Mouse (Mus musculus): ENCODE results near the gene Zeb2. TPM values are rescaled to one million over a fixed set of nuclear protein-coding genes. Genes with fewer than 3 reads are reported as not detected.

The Zeb2 gene
- polyA plus RNA-seq, 1 experiment from 2014 or later: 57.1 TPM

DNA sequence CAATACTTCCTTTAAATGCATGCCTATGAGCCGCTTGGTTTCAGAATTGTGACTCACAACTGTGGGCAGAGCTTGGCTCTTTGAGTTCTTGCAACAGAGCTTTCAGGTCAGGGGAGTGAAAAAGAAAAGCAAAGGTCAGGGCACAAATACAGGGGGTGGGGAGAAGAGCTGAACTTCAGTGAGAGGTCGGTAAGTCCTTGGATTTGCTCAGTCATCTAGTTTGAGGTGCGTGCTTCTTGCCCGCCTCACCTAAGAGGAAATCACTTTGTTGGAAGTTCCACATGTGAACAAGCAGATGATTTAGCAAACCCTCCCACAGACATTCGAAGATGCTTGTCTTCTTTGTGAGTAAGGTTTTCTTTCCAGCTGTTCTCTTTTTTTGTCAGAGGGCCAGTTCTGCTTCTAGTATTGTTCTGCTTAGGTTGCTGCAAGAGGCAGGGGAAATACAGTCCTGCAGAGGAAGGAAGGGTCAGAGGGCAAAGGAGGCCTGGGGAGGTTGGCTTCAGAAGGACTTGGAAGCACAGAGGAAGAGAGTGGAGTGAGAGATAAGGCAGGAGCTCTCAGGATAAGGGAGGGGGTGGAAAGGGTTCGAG, 164.3 kb downstream of the Zeb2 start:
- H3K4me2 ChIP-seq: no peak overlapping the region
- H3K4me3 ChIP-seq (replicated peaks): no peak overlapping the region
- H3K9ac ChIP-seq: no peak overlapping the region
- no peaks in the 10 kb centered on the region for H3K27me3 ChIP-seq
- peak; percentile 71 for ATAC-seq (replicated peaks; ENCODE audit: low FRiP score)
- peak overlapping the region; percentile 63; the same call in 1 of the 2 replicates for H3K27ac ChIP-seq
- H3K4me1 ChIP-seq: peaks cover 11% of the 10 kb centered on the region
- 43% methylated on average over 6 of the region's 6 CpGs for WGBS
- no peaks in the 10 kb centered on the region for H3K9me3 ChIP-seq (replicated peaks)
- no peaks in the 10 kb centered on the region for H3K36me3 ChIP-seq

DNA sequence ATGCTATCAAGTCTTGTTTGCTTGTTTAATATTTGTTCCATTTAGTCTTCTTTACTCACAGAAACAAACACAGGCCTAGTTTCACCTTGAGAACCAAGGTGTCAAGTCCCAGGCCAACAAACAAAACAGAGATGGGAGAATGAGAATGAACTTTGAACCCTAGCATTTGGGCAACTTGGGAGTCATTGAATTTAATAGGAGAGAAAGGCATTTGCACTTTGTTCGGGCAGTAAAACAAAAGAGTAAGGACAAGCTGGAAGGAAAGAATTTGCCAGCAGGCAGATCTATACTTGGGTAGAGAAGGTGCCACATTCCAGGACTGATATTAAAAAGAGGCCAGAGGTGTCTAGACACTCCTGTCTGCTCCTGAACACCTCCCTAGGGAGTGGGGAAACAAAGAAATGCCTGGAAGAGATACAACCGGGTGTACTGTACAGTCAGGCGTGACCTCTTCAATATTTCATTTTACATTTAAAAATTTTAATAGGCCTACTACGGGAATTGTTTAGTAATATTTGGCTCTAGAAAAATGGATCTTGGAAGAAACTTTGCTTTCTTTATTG, 165.5 kb downstream of the Zeb2 start:
- Histone ChIP-seq H3K4me2 (no peak overlapping the region), H3K9ac (no peak overlapping the region), H3K27ac (no peak overlapping the region), H3K4me1 (peaks cover 11% of the 10 kb centered on the region), H3K4me3 (replicated peaks) (no peak overlapping the region), H3K36me3 (no peaks in the 10 kb centered on the region), H3K9me3 (replicated peaks) (no peaks in the 10 kb centered on the region), H3K27me3 (no peaks in the 10 kb centered on the region)
- ATAC-seq (replicated peaks; ENCODE audit: low FRiP score): no peak
- 60% methylated on average over 4 of the region's 4 CpGs for WGBS

GRCm38 (mm10) chr2:44944689-44945088, 172.5 kb downstream of the Zeb2 start:
- Histone ChIP-seq H3K27me3 (no peaks in the 10 kb centered on the region), H3K9me3 (replicated peaks) (no peaks in the 10 kb centered on the region), H3K4me1 (no peaks in the 10 kb centered on the region), H3K4me3 (replicated peaks) (no peak overlapping the region), H3K4me2 (no peak overlapping the region), H3K9ac (no peak overlapping the region), H3K36me3 (no peaks in the 10 kb centered on the region), H3K27ac (no peak overlapping the region)
- ATAC-seq (replicated peaks; ENCODE audit: low FRiP score): no peak
- 90% methylated on average over 2 of the region's 2 CpGs for WGBS

Small RNA genes within 50 kb of the gene (microRNA-seq; reads per million reads assigned to microRNA genes)
- gene Mir5129: not detected

Other genes with a start within 250 kb of the Zeb2 start
- gene Gtdc1, start 189.7 kb downstream of the Zeb2 start, polyA plus RNA-seq (2015; fragmentation: Nextera tagmentation; extraction: Ambion mirVana): 11.0 and 12.4 TPM in 2 replicates